Mouse (Mus musculus) kidney, adult 2 months (tissue): ENCODE data around the gene Rpl3l.

Experiments
- CTCF ChIP-seq: fragments of 200-500 bp; conservative IDR thresholded peaks from 2 replicates; pipeline ENCODE4 v1.5.1; 2011; ENCODE audit warnings: low read depth, mild to moderate bottlenecking, control low read depth, low read length, moderate library complexity, mixed read lengths; ENCODE audit not compliant: insufficient read depth, insufficient read length
- POLR2A ChIP-seq: fragments of 200-500 bp; IDR thresholded peaks from one replicate; pipeline ENCODE4 v1.6.1; 2011; ENCODE audit warnings: low read depth, low read length, control low read depth

- TF ChIP-seq CTCF (no peak), POLR2A (no peak)
Measured at GRCm38 (mm10) chr17:24742307-24742706, 14.7 kb downstream of the Rpl3l start.
